Mouse (Mus musculus) G1E (cell line): ENCODE measurements around the gene Apmap. TPM values are rescaled to one million over a fixed set of nuclear protein-coding genes. Genes with fewer than 3 reads are reported as not detected.

Source experiments
- ATAC-seq: 2 replicates; pipeline ENCODE4 v1.8.0; 2016; ENCODE audit warnings: mild to moderate bottlenecking; ENCODE audit not compliant: insufficient number of reproducible peaks, poor library complexity, low FRiP score, severe bottlenecking; ENCODE audit errors: extremely low read depth
- DNase-seq: peaks from one replicate; pipeline ENCODE4 v3.0.0; 2012; ENCODE audit warnings: low spot score
- H3K27me3 ChIP-seq: 2 replicates; pipeline ENCODE4 v1.6.1; 2012; ENCODE audit warnings: mild to moderate bottlenecking, low read length, inconsistent platforms; ENCODE audit not compliant: insufficient read depth
- H3K36me3 ChIP-seq: replicated peaks from 2 replicates; pipeline ENCODE3; 2012; ENCODE audit warnings: mild to moderate bottlenecking, inconsistent platforms
- H3K4me1 ChIP-seq: 2 replicates; pipeline ENCODE4 v1.6.1; 2012; ENCODE audit warnings: low read depth, low read length, inconsistent platforms, mixed read lengths; ENCODE audit not compliant: insufficient read depth
- H3K4me3 ChIP-seq: 2 replicates; pipeline ENCODE4 v1.5.1; 2012; ENCODE audit warnings: low read depth, mild to moderate bottlenecking, inconsistent platforms, low read length, moderate library complexity, mixed read lengths
- H3K9me3 ChIP-seq: replicated peaks from 2 replicates; pipeline ENCODE4 v1.6.1; 2012; ENCODE audit warnings: inconsistent platforms
- CTCF ChIP-seq: IDR thresholded peaks from 2 replicates; pipeline ENCODE4 v1.5.1; 2012; ENCODE audit warnings: low read depth, low read length, inconsistent platforms, mixed read lengths
- GATA1 ChIP-seq: IDR thresholded peaks from 2 replicates; pipeline ENCODE4 v1.6.1; 2012; ENCODE audit warnings: borderline replicate concordance, low read length, inconsistent platforms, mixed read lengths
- GATA2 ChIP-seq: IDR thresholded peaks from 2 replicates; pipeline ENCODE4 v1.6.1; 2012; ENCODE audit warnings: low read depth, low read length, inconsistent platforms, borderline replicate concordance
- POLR2AphosphoS5 ChIP-seq: IDR thresholded peaks from 2 replicates; pipeline ENCODE4 v1.6.1; 2012; ENCODE audit warnings: low read depth, low read length, inconsistent platforms; ENCODE audit not compliant: insufficient replicate concordance
- TAL1 ChIP-seq: conservative IDR thresholded peaks from 2 replicates; pipeline ENCODE4 v1.6.1; 2012; ENCODE audit warnings: low read depth, low read length, inconsistent platforms, mixed read lengths
- polyA plus RNA-seq: library from polyadenylated mRNA; stranded (reverse); fragments of >175 nt; gene quantifications from 2 replicates; pipeline ENCODE4 v1.2.3, GENCODE M21; 2012
- total RNA-seq, 2 experiments: library from RNA; stranded (forward) in 1 of 2; stranded (reverse) in 1 of 2; fragments of 200-1000 nt in 1 of 2; fragments of >200 nt in 1 of 2; fragmentation: Nextera tagmentation in 1 of 2; gene quantifications; 2 replicates each; pipeline ENCODE4 v1.2.3; 2014 to 2017

Apmap gene
- total and polyA plus RNA-seq, 3 experiments, result 15.1 to 37.7 (median 31.5) TPM

DNA sequence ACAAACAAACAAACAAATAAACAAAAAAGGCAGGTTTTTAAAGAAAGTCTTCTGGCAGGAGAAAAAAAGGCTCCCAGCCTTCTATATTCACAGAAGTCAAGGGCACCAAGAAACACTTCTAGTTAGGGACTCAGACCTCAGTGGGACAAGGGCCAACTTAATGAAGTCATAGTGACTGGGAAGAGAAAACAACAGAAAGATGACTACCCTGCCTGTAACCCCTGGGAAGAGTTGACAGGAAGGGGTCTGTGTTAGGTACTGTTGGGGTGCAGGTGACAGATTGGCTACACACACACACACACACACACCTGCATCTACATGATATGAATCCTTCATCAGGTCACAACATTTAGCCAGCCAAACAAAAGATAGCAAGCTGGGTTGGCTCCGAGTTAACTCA, 34.8 kb upstream of the Apmap start:
- Histone ChIP-seq H3K4me1 (peaks cover 61% of the 10 kb centered on the region), H3K4me3 (no peak overlapping the region), H3K27me3 (no peaks in the 10 kb centered on the region), H3K36me3 (peaks cover 86% of the 10 kb centered on the region), H3K9me3 (no peaks in the 10 kb centered on the region)
- DNase-seq (no peak), ATAC-seq (no peak)
- no peak for TF ChIP-seq TAL1
- TF ChIP-seq CTCF, result no peak
- no peak for TF ChIP-seq POLR2AphosphoS5
- no peak for TF ChIP-seq GATA2
- TF ChIP-seq GATA1, result no peak

DNA sequence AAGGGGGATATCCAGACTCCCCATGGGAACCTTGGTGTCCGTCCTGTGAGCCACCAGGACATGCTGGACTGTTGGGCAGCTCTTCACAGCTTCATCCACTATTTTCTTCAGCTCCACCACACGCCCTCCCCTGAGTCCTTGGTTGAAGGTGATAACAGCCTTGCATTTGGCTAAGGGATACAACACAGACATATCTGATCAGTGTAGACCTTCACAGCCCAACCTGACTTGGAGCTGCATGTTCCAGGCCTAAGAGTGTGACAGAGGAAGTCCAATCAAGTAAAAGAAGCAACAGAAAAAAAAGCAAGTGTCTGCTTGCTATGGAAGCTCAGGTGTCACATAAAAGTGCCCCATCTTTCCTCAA, 30.0 kb upstream of the Apmap start:
- peaks cover 96% of the 10 kb centered on the region for H3K36me3 ChIP-seq
- no peak for DNase-seq
- ATAC-seq, result no peak

DNA sequence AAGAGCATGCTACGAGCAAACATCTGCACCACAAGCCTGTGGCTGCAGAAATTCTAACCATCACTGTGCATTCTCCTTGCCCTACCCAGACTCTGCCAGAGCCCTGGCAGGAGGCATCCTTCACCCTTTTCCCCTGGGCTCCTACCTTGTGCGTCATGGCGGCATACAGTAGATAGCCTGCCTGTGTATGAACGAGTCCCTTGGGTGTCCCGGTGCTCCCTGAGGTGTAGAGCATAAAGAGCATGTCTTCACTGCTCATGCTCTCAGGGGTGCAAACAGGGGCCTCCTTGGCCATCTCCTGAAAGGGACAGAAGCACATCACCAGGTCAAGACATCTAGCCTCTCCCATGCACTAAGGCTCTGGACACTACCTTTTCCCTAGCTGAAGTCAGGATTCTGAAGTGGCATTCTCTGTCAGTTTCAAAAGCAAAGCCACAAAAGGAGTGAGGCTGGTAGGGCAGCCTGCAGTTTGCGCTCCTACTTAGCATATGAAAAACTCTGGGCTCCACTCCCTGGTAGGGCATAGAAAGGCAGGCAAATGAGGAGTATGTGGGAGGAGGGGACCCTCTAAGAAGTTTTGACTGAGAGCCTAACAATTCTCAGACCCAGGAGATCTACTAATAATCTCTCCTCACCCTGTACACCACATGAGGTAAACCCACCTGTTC, 29.5 kb upstream of the Apmap start:
- no peak for DNase-seq
- H3K27me3 ChIP-seq, result no peaks in the 10 kb centered on the region
- TF ChIP-seq TAL1, result no peak
- no peak overlapping the region for H3K4me3 ChIP-seq
- H3K36me3 ChIP-seq, result peaks cover 96% of the 10 kb centered on the region
- H3K9me3 ChIP-seq, result no peaks in the 10 kb centered on the region
- peaks cover 19% of the 10 kb centered on the region for H3K4me1 ChIP-seq
- no peak for ATAC-seq

More for the DNA sequence above, 30.0 kb upstream of the Apmap start:
- no peak overlapping the region for H3K4me3 ChIP-seq
- H3K9me3 ChIP-seq, result no peaks in the 10 kb centered on the region
- H3K4me1 ChIP-seq, result peaks cover 19% of the 10 kb centered on the region
- no peaks in the 10 kb centered on the region for H3K27me3 ChIP-seq
- TF ChIP-seq GATA1 (no peak), TAL1 (no peak), GATA2 (no peak), POLR2AphosphoS5 (no peak), CTCF (no peak)

DNA sequence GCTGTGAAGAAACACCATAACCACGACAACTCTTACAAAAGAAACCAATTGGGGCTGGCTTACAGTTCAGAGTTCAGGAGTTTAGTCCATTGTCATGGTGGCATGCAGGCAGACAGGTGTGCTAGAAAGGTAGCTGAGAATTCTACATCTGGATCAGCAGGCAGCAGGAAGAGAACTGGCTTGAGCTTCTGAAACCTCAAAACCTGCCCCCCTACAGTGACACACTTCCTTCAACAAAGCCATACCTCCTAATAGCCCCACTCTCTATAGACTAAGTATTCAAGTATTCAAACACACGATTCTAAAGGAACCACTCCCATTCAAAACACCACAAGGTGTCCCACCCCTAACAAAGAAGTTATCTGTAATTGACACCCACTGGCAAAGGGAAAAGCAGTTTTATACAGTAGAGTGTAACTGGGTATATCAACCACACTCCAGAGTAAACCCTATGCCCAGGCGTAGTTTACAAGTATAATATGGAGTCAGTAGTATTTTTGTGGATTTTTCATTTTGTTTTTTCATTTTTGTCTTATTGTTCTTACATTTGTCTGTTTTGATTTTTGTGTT, 27.6 kb upstream of the Apmap start:
- DNase-seq, result no peak
- TF ChIP-seq POLR2AphosphoS5 (no peak), GATA1 (no peak), CTCF (no peak)
- H3K4me1 ChIP-seq, result peaks cover 5% of the 10 kb centered on the region
- H3K9me3 ChIP-seq, result no peaks in the 10 kb centered on the region
- ATAC-seq, result no peak
- no peaks in the 10 kb centered on the region for H3K27me3 ChIP-seq
- H3K36me3 ChIP-seq, result peaks cover 91% of the 10 kb centered on the region
- H3K4me3 ChIP-seq, result no peak overlapping the region

DNA sequence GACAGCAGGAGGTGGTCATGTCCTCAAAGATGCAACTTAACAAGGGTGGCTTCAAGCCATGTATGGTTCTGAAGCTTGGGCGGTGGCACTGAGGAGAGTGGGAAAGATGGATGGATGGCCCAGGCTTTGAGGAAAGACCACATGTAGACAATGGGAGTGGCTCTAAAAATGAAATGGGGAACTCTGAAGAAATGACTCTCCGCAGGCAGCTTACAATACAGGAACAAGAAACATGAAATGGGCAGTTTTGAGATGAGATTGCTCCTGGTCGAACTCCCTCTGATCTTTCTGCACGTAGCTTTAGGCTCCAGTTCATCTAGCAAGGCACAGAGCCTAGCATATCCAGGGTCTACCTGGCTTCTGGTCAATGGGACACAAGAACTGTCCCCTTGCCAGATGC, 20.9 kb upstream of the Apmap start:
- DNase-seq (no peak), ATAC-seq (no peak)
- H3K9me3 ChIP-seq, result no peaks in the 10 kb centered on the region
- no peaks in the 10 kb centered on the region for H3K27me3 ChIP-seq
- H3K36me3 ChIP-seq, result peaks cover 93% of the 10 kb centered on the region
- TF ChIP-seq GATA1 (no peak), TAL1 (no peak), CTCF (no peak), POLR2AphosphoS5 (no peak)
- H3K4me3 ChIP-seq, result no peak overlapping the region
- peaks cover 23% of the 10 kb centered on the region for H3K4me1 ChIP-seq

DNA sequence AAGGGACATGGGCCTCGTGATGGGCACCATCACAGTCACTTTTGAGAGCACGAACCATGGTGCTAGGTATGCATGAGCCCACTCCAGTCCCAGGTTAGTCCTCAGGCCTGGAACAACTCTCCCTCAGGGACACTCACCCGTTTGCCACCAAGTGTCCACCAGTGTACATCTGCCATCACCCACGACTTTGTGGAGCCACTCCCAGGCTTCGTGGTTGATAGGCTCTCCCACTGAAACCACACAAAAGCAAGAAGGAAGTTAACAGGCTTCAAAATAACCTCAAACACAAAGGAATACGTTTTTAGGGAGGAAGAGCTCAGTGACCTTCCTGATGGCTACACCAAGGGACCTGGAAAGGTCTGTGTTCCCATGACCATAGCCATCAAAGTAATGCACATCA, 18.8 kb upstream of the Apmap start:
- H3K9me3 ChIP-seq, result no peaks in the 10 kb centered on the region
- TF ChIP-seq CTCF, result no peak
- TF ChIP-seq TAL1, result no peak
- no peak for TF ChIP-seq POLR2AphosphoS5
- TF ChIP-seq GATA2, result no peak
- no peak for TF ChIP-seq GATA1
- no peak for DNase-seq
- no peak overlapping the region; the same call in 1 of the 2 replicates for H3K4me3 ChIP-seq
- ATAC-seq, result no peak
- H3K27me3 ChIP-seq, result no peaks in the 10 kb centered on the region
- H3K4me1 ChIP-seq, result peaks cover 23% of the 10 kb centered on the region
- H3K36me3 ChIP-seq, result peaks cover 97% of the 10 kb centered on the region

DNA sequence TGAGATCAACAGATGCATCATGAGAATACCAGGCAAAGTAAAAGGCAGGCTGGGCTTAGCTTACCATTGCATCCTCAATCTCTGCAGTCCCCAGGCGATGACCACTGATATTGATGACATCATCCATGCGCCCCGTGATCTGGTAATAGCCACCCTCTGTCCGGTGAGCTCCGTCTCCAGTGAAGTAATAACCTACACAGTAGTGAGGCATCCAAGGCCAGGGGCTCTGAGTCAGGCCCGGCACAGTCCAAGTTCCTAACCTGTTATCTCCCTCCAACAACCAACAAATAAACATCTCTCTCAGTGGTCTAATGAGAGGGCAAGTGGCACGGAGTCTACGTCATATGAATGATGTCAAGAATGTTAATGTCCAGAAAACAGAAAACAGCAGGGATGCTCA, 16.6 kb upstream of the Apmap start:
- DNase-seq (no peak), ATAC-seq (no peak)
- Histone ChIP-seq H3K36me3 (peaks cover 100% of the 10 kb centered on the region), H3K4me3 (no peak overlapping the region), H3K4me1 (peaks cover 22% of the 10 kb centered on the region), H3K9me3 (no peaks in the 10 kb centered on the region), H3K27me3 (no peaks in the 10 kb centered on the region)
- no peak for TF ChIP-seq GATA1
- TF ChIP-seq GATA2, result no peak
- no peak for TF ChIP-seq TAL1
